Mouse (Mus musculus): ENCODE results near the gene Bmp5. TPM values are rescaled to one million over a fixed set of nuclear protein-coding genes. Genes with fewer than 3 reads are reported as not detected.

Gene Bmp5
- total RNA-seq, 2 experiments from 2014 or later = not detected

GRCm38 (mm10) chr9:75833189-75833732 is 58.1 kb downstream of the Bmp5 start:
- no peak for ATAC-seq (ENCODE audit: poor library complexity, severe bottlenecking)

- ATAC-seq (ENCODE audit: poor library complexity, severe bottlenecking) = no peak
Measured at GRCm38 (mm10) chr9:75839450-75839849, 64.3 kb downstream of the Bmp5 start.

- no peak for ATAC-seq (ENCODE audit: poor library complexity, severe bottlenecking)
Measured at GRCm38 (mm10) chr9:75840841-75841240, 65.7 kb downstream of the Bmp5 start.

GRCm38 (mm10) chr9:75846010-75846409 is 70.8 kb downstream of the Bmp5 start:
- ATAC-seq (ENCODE audit: poor library complexity, severe bottlenecking) = no peak

- ATAC-seq (ENCODE audit: poor library complexity, severe bottlenecking) = no peak
Measured at GRCm38 (mm10) chr9:75850670-75851228, 75.6 kb downstream of the Bmp5 start.

- no peak for ATAC-seq (ENCODE audit: poor library complexity, severe bottlenecking)
Measured at GRCm38 (mm10) chr9:75858161-75858560, 83.0 kb downstream of the Bmp5 start.

GRCm38 (mm10) chr9:75858939-75859338 is 83.8 kb downstream of the Bmp5 start:
- ATAC-seq (ENCODE audit: poor library complexity, severe bottlenecking) = no peak

- no peak for ATAC-seq (ENCODE audit: poor library complexity, severe bottlenecking)
Measured at GRCm38 (mm10) chr9:75870332-75871177, 95.4 kb downstream of the Bmp5 start.

GRCm38 (mm10) chr9:75876333-75876732 is 101.2 kb downstream of the Bmp5 start:
- no peak for ATAC-seq (ENCODE audit: poor library complexity, severe bottlenecking)

GRCm38 (mm10) chr9:75883481-75884190 is 108.5 kb downstream of the Bmp5 start:
- ATAC-seq (ENCODE audit: poor library complexity, severe bottlenecking) = no peak

- no peak for ATAC-seq (ENCODE audit: poor library complexity, severe bottlenecking)
Measured at GRCm38 (mm10) chr9:75886801-75887544, 111.8 kb downstream of the Bmp5 start.

- no peak for ATAC-seq (ENCODE audit: poor library complexity, severe bottlenecking)
Measured at GRCm38 (mm10) chr9:75896918-75897317, 121.8 kb downstream of the Bmp5 start.

- ATAC-seq (ENCODE audit: poor library complexity, severe bottlenecking) = no peak
Measured at GRCm38 (mm10) chr9:75898022-75898421, 122.9 kb downstream of the Bmp5 start.

GRCm38 (mm10) chr9:75901219-75901618 is 126.1 kb downstream of the Bmp5 start:
- ATAC-seq (ENCODE audit: poor library complexity, severe bottlenecking) = no peak

GRCm38 (mm10) chr9:75905497-75905896 is 130.3 kb downstream of the Bmp5 start:
- ATAC-seq (ENCODE audit: poor library complexity, severe bottlenecking) = no peak

GRCm38 (mm10) chr9:75910112-75910799 is 135.1 kb downstream of the Bmp5 start:
- no peak for ATAC-seq (ENCODE audit: poor library complexity, severe bottlenecking)

GRCm38 (mm10) chr9:75911542-75911941 is 136.4 kb downstream of the Bmp5 start:
- no peak for ATAC-seq (ENCODE audit: poor library complexity, severe bottlenecking)

- no peak for ATAC-seq (ENCODE audit: poor library complexity, severe bottlenecking)
Measured at GRCm38 (mm10) chr9:75916027-75916426, 140.9 kb downstream of the Bmp5 start.

- no peak for ATAC-seq (ENCODE audit: poor library complexity, severe bottlenecking)
Measured at GRCm38 (mm10) chr9:75927196-75927880, 152.2 kb downstream of the Bmp5 start.

- ATAC-seq (ENCODE audit: poor library complexity, severe bottlenecking) = no peak
Measured at GRCm38 (mm10) chr9:75928068-75928467, 152.9 kb downstream of the Bmp5 start.
